Mouse (Mus musculus): Measurements from ENCODE around the gene Trim72. TPM values are rescaled to one million over a fixed set of nuclear protein-coding genes. Genes with fewer than 3 reads are reported as not detected.

Gene Trim72
- polyA plus RNA-seq, 1 experiment from 2014 or later, result not detected

- no peaks in the 10 kb centered on the region for H3K9me3 ChIP-seq (ENCODE audit: control insufficient read depth, low read length)
- no peak overlapping the region for H3K4me3 ChIP-seq (replicated peaks; ENCODE audit: low read length)
- H3K4me1 ChIP-seq (replicated peaks; ENCODE audit: control insufficient read depth, insufficient read depth, low read length), result no peaks in the 10 kb centered on the region
- no peaks in the 10 kb centered on the region for H3K27me3 ChIP-seq (ENCODE audit: control insufficient read depth, insufficient read depth, low read length)
- no peak overlapping the region for H3K27ac ChIP-seq
- no peaks in the 10 kb centered on the region for H3K36me3 ChIP-seq (replicated peaks; ENCODE audit: control insufficient read depth, insufficient read depth)
- 66% methylated on average over 8 of the region's 8 CpGs for WGBS
- ATAC-seq (ENCODE audit: low FRiP score) (no peak), DNase-seq (ENCODE audit: low spot score) (no peak)
- no peak overlapping the region for H3K4me2 ChIP-seq (replicated peaks)
- H3K9ac ChIP-seq, result no peak overlapping the region
These were observed 19.2 kb downstream of the Trim72 start for GRCm38 (mm10) chr7:128022974-128023373.

GRCm38 (mm10) chr7:128023565-128023964, 19.8 kb downstream of the Trim72 start:
- no peak overlapping the region for H3K4me3 ChIP-seq (replicated peaks; ENCODE audit: low read length)
- H3K4me2 ChIP-seq (replicated peaks), result no peak overlapping the region
- H3K9ac ChIP-seq, result no peak overlapping the region
- DNase-seq (ENCODE audit: low spot score) (no peak), ATAC-seq (ENCODE audit: low FRiP score) (no peak)
- no peak overlapping the region for H3K27ac ChIP-seq
- no peaks in the 10 kb centered on the region for H3K27me3 ChIP-seq (ENCODE audit: control insufficient read depth, insufficient read depth, low read length)
- no peaks in the 10 kb centered on the region for H3K36me3 ChIP-seq (replicated peaks; ENCODE audit: control insufficient read depth, insufficient read depth)
- WGBS, result 94% methylated on average over 4 of the region's 4 CpGs
- no peaks in the 10 kb centered on the region for H3K4me1 ChIP-seq (replicated peaks; ENCODE audit: control insufficient read depth, insufficient read depth, low read length)
- no peaks in the 10 kb centered on the region for H3K9me3 ChIP-seq (ENCODE audit: control insufficient read depth, low read length)

GRCm38 (mm10) chr7:128024364-128024763, 20.6 kb downstream of the Trim72 start:
- DNase-seq (ENCODE audit: low spot score) (no peak), ATAC-seq (ENCODE audit: low FRiP score) (no peak)
- Histone ChIP-seq H3K27me3 (ENCODE audit: control insufficient read depth, insufficient read depth, low read length) (no peaks in the 10 kb centered on the region), H3K27ac (no peak overlapping the region), H3K9ac (no peak overlapping the region), H3K9me3 (ENCODE audit: control insufficient read depth, low read length) (no peaks in the 10 kb centered on the region), H3K4me1 (replicated peaks; ENCODE audit: control insufficient read depth, insufficient read depth, low read length) (no peaks in the 10 kb centered on the region), H3K36me3 (replicated peaks; ENCODE audit: control insufficient read depth, insufficient read depth) (no peaks in the 10 kb centered on the region), H3K4me3 (replicated peaks; ENCODE audit: low read length) (no peak overlapping the region), H3K4me2 (replicated peaks) (no peak overlapping the region)
- 96% methylated on average over 9 of the region's 9 CpGs for WGBS

- Histone ChIP-seq H3K36me3 (replicated peaks; ENCODE audit: control insufficient read depth, insufficient read depth) (no peaks in the 10 kb centered on the region), H3K9me3 (ENCODE audit: control insufficient read depth, low read length) (no peaks in the 10 kb centered on the region), H3K4me3 (replicated peaks; ENCODE audit: low read length) (no peak overlapping the region), H3K27me3 (ENCODE audit: control insufficient read depth, insufficient read depth, low read length) (no peaks in the 10 kb centered on the region), H3K27ac (no peak overlapping the region), H3K4me1 (replicated peaks; ENCODE audit: control insufficient read depth, insufficient read depth, low read length) (no peaks in the 10 kb centered on the region), H3K4me2 (replicated peaks) (no peak overlapping the region), H3K9ac (no peak overlapping the region)
- ATAC-seq (ENCODE audit: low FRiP score) (no peak), DNase-seq (ENCODE audit: low spot score) (no peak)
- WGBS, result 97% methylated on average over 4 of the region's 4 CpGs
These were observed 21.2 kb downstream of the Trim72 start for GRCm38 (mm10) chr7:128024932-128025331.

GRCm38 (mm10) chr7:128025381-128025780, 21.6 kb downstream of the Trim72 start:
- Histone ChIP-seq H3K9ac (no peak overlapping the region), H3K27ac (no peak overlapping the region), H3K9me3 (ENCODE audit: control insufficient read depth, low read length) (no peaks in the 10 kb centered on the region), H3K4me2 (replicated peaks) (no peak overlapping the region), H3K4me3 (replicated peaks; ENCODE audit: low read length) (no peak overlapping the region), H3K36me3 (replicated peaks; ENCODE audit: control insufficient read depth, insufficient read depth) (no peaks in the 10 kb centered on the region), H3K4me1 (replicated peaks; ENCODE audit: control insufficient read depth, insufficient read depth, low read length) (no peaks in the 10 kb centered on the region), H3K27me3 (ENCODE audit: control insufficient read depth, insufficient read depth, low read length) (no peaks in the 10 kb centered on the region)
- 79% methylated on average over 4 of the region's 4 CpGs for WGBS
- DNase-seq (ENCODE audit: low spot score) (no peak), ATAC-seq (ENCODE audit: low FRiP score) (no peak)

GRCm38 (mm10) chr7:128031403-128031976, 27.7 kb downstream of the Trim72 start:
- peak; percentile 50 for DNase-seq (ENCODE audit: low spot score)
- Histone ChIP-seq H3K36me3 (replicated peaks; ENCODE audit: control insufficient read depth, insufficient read depth) (no peaks in the 10 kb centered on the region), H3K9me3 (ENCODE audit: control insufficient read depth, low read length) (no peaks in the 10 kb centered on the region), H3K27me3 (ENCODE audit: control insufficient read depth, insufficient read depth, low read length) (no peaks in the 10 kb centered on the region), H3K9ac (no peak overlapping the region), H3K27ac (no peak overlapping the region), H3K4me3 (replicated peaks; ENCODE audit: low read length) (no peak overlapping the region), H3K4me1 (replicated peaks; ENCODE audit: control insufficient read depth, insufficient read depth, low read length) (no peaks in the 10 kb centered on the region), H3K4me2 (replicated peaks) (no peak overlapping the region)
- 41% methylated on average over 9 of the region's 9 CpGs for WGBS
- peak; percentile 65; the same call in 1 of the 2 replicates for ATAC-seq (ENCODE audit: low FRiP score)

- Histone ChIP-seq H3K9me3 (ENCODE audit: control insufficient read depth, low read length) (no peaks in the 10 kb centered on the region), H3K27ac (no peak overlapping the region), H3K4me1 (replicated peaks; ENCODE audit: control insufficient read depth, insufficient read depth, low read length) (no peaks in the 10 kb centered on the region), H3K9ac (no peak overlapping the region), H3K27me3 (ENCODE audit: control insufficient read depth, insufficient read depth, low read length) (no peaks in the 10 kb centered on the region), H3K4me3 (replicated peaks; ENCODE audit: low read length) (no peak overlapping the region), H3K4me2 (replicated peaks) (no peak overlapping the region), H3K36me3 (replicated peaks; ENCODE audit: control insufficient read depth, insufficient read depth) (no peaks in the 10 kb centered on the region)
- DNase-seq (ENCODE audit: low spot score) (no peak), ATAC-seq (ENCODE audit: low FRiP score) (no peak)
- WGBS, result 93% methylated on average over 5 of the region's 5 CpGs
These were observed 28.7 kb downstream of the Trim72 start for GRCm38 (mm10) chr7:128032290-128032988.

GRCm38 (mm10) chr7:128032989-128033293, 29.2 kb downstream of the Trim72 start:
- Histone ChIP-seq H3K9me3 (ENCODE audit: control insufficient read depth, low read length) (no peaks in the 10 kb centered on the region), H3K27ac (no peak overlapping the region), H3K4me3 (replicated peaks; ENCODE audit: low read length) (no peak overlapping the region), H3K9ac (no peak overlapping the region), H3K4me1 (replicated peaks; ENCODE audit: control insufficient read depth, insufficient read depth, low read length) (no peaks in the 10 kb centered on the region), H3K27me3 (ENCODE audit: control insufficient read depth, insufficient read depth, low read length) (no peaks in the 10 kb centered on the region), H3K36me3 (replicated peaks; ENCODE audit: control insufficient read depth, insufficient read depth) (no peaks in the 10 kb centered on the region), H3K4me2 (replicated peaks) (no peak overlapping the region)
- 94% methylated on average over 3 of the region's 3 CpGs for WGBS
- DNase-seq (ENCODE audit: low spot score) (no peak), ATAC-seq (ENCODE audit: low FRiP score) (no peak)

- WGBS, result 96% methylated on average over 4 of the region's 4 CpGs
- H3K9ac ChIP-seq, result no peak overlapping the region
These were observed 29.9 kb downstream of the Trim72 start for GRCm38 (mm10) chr7:128033616-128034015.

More at GRCm38 (mm10) chr7:128033616-128034015, 29.9 kb downstream of the Trim72 start:
- Histone ChIP-seq H3K4me2 (replicated peaks) (no peak overlapping the region), H3K27ac (no peak overlapping the region), H3K9me3 (ENCODE audit: control insufficient read depth, low read length) (no peaks in the 10 kb centered on the region), H3K36me3 (replicated peaks; ENCODE audit: control insufficient read depth, insufficient read depth) (no peaks in the 10 kb centered on the region), H3K4me1 (replicated peaks; ENCODE audit: control insufficient read depth, insufficient read depth, low read length) (no peaks in the 10 kb centered on the region), H3K27me3 (ENCODE audit: control insufficient read depth, insufficient read depth, low read length) (no peaks in the 10 kb centered on the region), H3K4me3 (replicated peaks; ENCODE audit: low read length) (no peak overlapping the region)
- DNase-seq (ENCODE audit: low spot score) (no peak), ATAC-seq (ENCODE audit: low FRiP score) (no peak)
